In the genomic region with DNA sequence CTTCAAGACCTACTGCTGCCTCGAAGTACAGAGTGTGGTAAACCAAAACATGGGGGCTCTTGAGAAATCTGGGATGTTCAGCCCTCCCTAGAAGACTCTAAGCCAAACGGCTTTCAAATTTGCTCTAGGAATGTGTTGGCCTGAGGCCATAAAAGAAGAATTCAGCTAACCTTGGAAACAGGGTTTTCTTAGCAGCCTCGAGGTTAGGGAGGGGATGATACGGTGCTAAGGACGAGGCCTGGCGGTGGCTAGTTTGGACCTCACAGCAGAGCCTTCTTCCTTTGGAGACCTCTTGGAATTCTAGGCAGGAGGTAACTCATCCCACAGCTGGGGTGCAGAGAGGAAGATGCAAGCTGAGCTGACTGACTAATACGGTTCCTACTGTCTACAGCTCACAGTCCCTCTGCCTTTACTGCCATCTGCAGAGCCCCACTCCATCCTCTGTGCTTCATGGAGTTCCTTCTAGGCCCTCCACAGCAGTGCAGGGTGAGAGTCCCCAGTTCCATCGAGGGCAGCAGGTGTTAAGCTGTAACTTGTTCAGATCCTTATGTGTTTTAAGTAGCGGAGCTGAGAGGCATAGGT, we compare ENCODE assay signal across 15 mouse cellular contexts. TPM values are rescaled to one million over a fixed set of nuclear protein-coding genes. Genes with fewer than 3 reads are reported as not detected.
DNase-seq lines count a peak whose midpoint lies in the region; ATAC-seq and TF ChIP-seq lines count a peak whose summit lies in the region.
"Had no signal": no experiment of that assay in that cellular context is flagged by ENCODE, and none has a peak within 500 bp of the region (broad histone marks: within the 10 kb centered on the region; RNA-seq: fewer than 3 reads in every experiment).

No protein-coding gene starts in this region.

- no peak overlapping the region for H3K9ac ChIP-seq in embryonic facial prominence, embryonic 13.5 days
- no peak overlapping the region for H3K9ac ChIP-seq in kidney, postnatal 0 days (ENCODE audit: low read depth, low read length)
- H3K9ac ChIP-seq in limb, embryonic 14.5 days (ENCODE audit: low read depth, low read length, severe bottlenecking) = peak overlapping the region; percentile 18; the same call in 1 of the 2 replicates
- H3K9ac ChIP-seq: heart, embryonic 15.5 days; hindbrain, embryonic 14.5 days; liver, embryonic 13.5 days; midbrain, embryonic 13.5 days had no signal

- H3K9me3 ChIP-seq in embryonic facial prominence, embryonic 13.5 days = no peaks in the 10 kb centered on the region
- no peaks in the 10 kb centered on the region for H3K9me3 ChIP-seq in embryonic facial prominence, embryonic 10.5 days
- no peaks in the 10 kb centered on the region for H3K9me3 ChIP-seq in kidney, postnatal 0 days (replicated peaks; ENCODE audit: low read length)
- no peaks in the 10 kb centered on the region for H3K9me3 ChIP-seq in limb, embryonic 14.5 days (ENCODE audit: control insufficient read depth, low read length)
- H3K9me3 ChIP-seq: heart, embryonic 15.5 days; liver, embryonic 13.5 days; midbrain, embryonic 13.5 days had no signal

- no peak overlapping the region for H3K4me2 ChIP-seq in embryonic facial prominence, embryonic 13.5 days
- no peak overlapping the region for H3K4me2 ChIP-seq in kidney, postnatal 0 days (ENCODE audit: low read length)
- no peak overlapping the region for H3K4me2 ChIP-seq in limb, embryonic 14.5 days (replicated peaks; ENCODE audit: low read depth, low read length, severe bottlenecking)
- H3K4me2 ChIP-seq: heart, embryonic 15.5 days; hindbrain, embryonic 14.5 days; liver, embryonic 13.5 days; midbrain, embryonic 13.5 days had no signal

- H3K4me1 ChIP-seq in embryonic facial prominence, embryonic 13.5 days = peaks cover 38% of the 10 kb centered on the region
- H3K4me1 ChIP-seq in embryonic facial prominence, embryonic 10.5 days = peaks cover 34% of the 10 kb centered on the region
- H3K4me1 ChIP-seq in kidney, postnatal 0 days (replicated peaks; ENCODE audit: insufficient read depth, low read length) = peaks cover 24% of the 10 kb centered on the region
- H3K4me1 ChIP-seq in limb, embryonic 14.5 days (ENCODE audit: control insufficient read depth, insufficient read depth, low read length) = peaks cover 35% of the 10 kb centered on the region

- peaks cover 8% of the 10 kb centered on the region for H3K36me3 ChIP-seq in embryonic facial prominence, embryonic 13.5 days
- H3K36me3 ChIP-seq in embryonic facial prominence, embryonic 10.5 days (replicated peaks) = peaks cover 12% of the 10 kb centered on the region
- no peaks in the 10 kb centered on the region for H3K36me3 ChIP-seq in kidney, postnatal 0 days (ENCODE audit: insufficient read depth, low read length)
- H3K36me3 ChIP-seq in limb, embryonic 14.5 days (ENCODE audit: control insufficient read depth, insufficient read depth, low read length) = no peaks in the 10 kb centered on the region; the same call in 1 of the 2 replicates
- H3K36me3 ChIP-seq: heart, embryonic 15.5 days; liver, embryonic 13.5 days had no signal

- DNase-seq in embryonic facial prominence, embryonic 10.5 days (ENCODE audit: low spot score) = no peak
- peak; percentile 42 for DNase-seq in kidney, postnatal 0 days (ENCODE audit: low spot score)
- DNase-seq in kidney, adult 11 months = no peak
- peak; percentile 35 for DNase-seq in ovary, adult 18-20 months (ENCODE audit: low spot score)
- no peak for DNase-seq in ovary, postnatal 10 days (ENCODE audit: low spot score)
- peak; percentile 48 for DNase-seq in limb, embryonic 14.5 days (ENCODE audit: low spot score)
- no peak for DNase-seq in right cerebral cortex, postnatal 10 days (ENCODE audit: low spot score in 2 of 2)
- DNase-seq: cerebellum, postnatal 25 days; kidney, adult 18-20 months; liver, embryonic 13.5 days had no signal

- WGBS in embryonic facial prominence, embryonic 13.5 days = 41% methylated on average over 9 of the region's 9 CpGs
- WGBS in embryonic facial prominence, embryonic 10.5 days = 73% methylated on average over 9 of the region's 9 CpGs
- WGBS in kidney, postnatal 0 days = 40% methylated on average over 9 of the region's 9 CpGs
- WGBS in limb, embryonic 14.5 days = 44% methylated on average over 9 of the region's 9 CpGs

- TF ChIP-seq CTCF in kidney, postnatal 0 days (IDR thresholded peaks at IDR 0.05; ENCODE audit: low read depth) = no peak

- TF ChIP-seq POLR2A in limb, embryonic 14.5 days (IDR thresholded peaks at IDR 0.05; ENCODE audit: borderline replicate concordance, extremely low read depth, insufficient read depth, insufficient read length) = no peak

- peak overlapping the region; percentile 34 for H3K27ac ChIP-seq in embryonic facial prominence, embryonic 13.5 days
- no peak overlapping the region for H3K27ac ChIP-seq in embryonic facial prominence, embryonic 10.5 days (replicated peaks)
- no peak overlapping the region for H3K27ac ChIP-seq in kidney, postnatal 0 days
- H3K27ac ChIP-seq in limb, embryonic 14.5 days (replicated peaks; ENCODE audit: low read depth, low read length) = no peak overlapping the region
- H3K27ac ChIP-seq: heart, embryonic 15.5 days; hindbrain, embryonic 14.5 days; liver, embryonic 13.5 days; macrophage; midbrain, embryonic 13.5 days had no signal

- no peaks in the 10 kb centered on the region for H3K27me3 ChIP-seq in embryonic facial prominence, embryonic 13.5 days
- no peaks in the 10 kb centered on the region for H3K27me3 ChIP-seq in embryonic facial prominence, embryonic 10.5 days (replicated peaks; ENCODE audit: low read depth, poor library complexity, severe bottlenecking)
- no peaks in the 10 kb centered on the region for H3K27me3 ChIP-seq in kidney, postnatal 0 days (ENCODE audit: insufficient read depth, low read length)
- H3K27me3 ChIP-seq in limb, embryonic 14.5 days (ENCODE audit: control insufficient read depth, insufficient read depth, low read length) = no peaks in the 10 kb centered on the region
- H3K27me3 ChIP-seq: heart, embryonic 15.5 days; liver, embryonic 13.5 days; midbrain, embryonic 13.5 days had no signal

- no peak overlapping the region for H3K4me3 ChIP-seq in embryonic facial prominence, embryonic 13.5 days
- H3K4me3 ChIP-seq in embryonic facial prominence, embryonic 10.5 days = no peak overlapping the region
- H3K4me3 ChIP-seq in kidney, postnatal 0 days (replicated peaks; ENCODE audit: low read depth, low read length) = no peak overlapping the region
- H3K4me3 ChIP-seq in limb, embryonic 14.5 days (replicated peaks; ENCODE audit: low read length) = no peak overlapping the region
- H3K4me3 ChIP-seq: heart, embryonic 15.5 days; liver, embryonic 13.5 days; midbrain, embryonic 13.5 days had no signal

- ATAC-seq in embryonic facial prominence, embryonic 13.5 days (ENCODE audit: insufficient number of reproducible peaks, insufficient read depth, low FRiP score, low TSS enrichment, low read depth) = no peak
- no peak for ATAC-seq in kidney, postnatal 0 days (replicated peaks; ENCODE audit: low FRiP score, low read depth)
- no peak for ATAC-seq in limb, embryonic 14.5 days (ENCODE audit: low FRiP score, low read depth)
- ATAC-seq: midbrain, embryonic 13.5 days had no signal

RNA-seq across cellular contexts. Expression of a gene that starts 22.8 kb away (rescaled TPM):
- polyA plus RNA-seq in embryonic facial prominence, embryonic 13.5 days (2015; fragmentation: Nextera tagmentation; extraction: Ambion mirVana) = 7.4 and 9.3 TPM in 2 replicates
- 8.4 and 9.9 TPM in 2 replicates for polyA plus RNA-seq in embryonic facial prominence, embryonic 10.5 days (2016; fragmentation: Nextera tagmentation; extraction: Ambion mirVana)
- 12.5 and 12.7 TPM in 2 replicates for polyA plus RNA-seq in kidney, postnatal 0 days (2015; fragmentation: Nextera tagmentation; extraction: Ambion mirVana)
- polyA plus RNA-seq in limb, embryonic 14.5 days (2012; rRNA removed) = 23.9 and 26.7 TPM in 2 replicates
- polyA plus RNA-seq in limb, embryonic 14.5 days (2014; fragmentation: Nextera tagmentation; extraction: Ambion mirVana) = 13.7 and 15.1 TPM in 2 replicates

RNA-seq across cellular contexts. Expression of a gene that starts 22.9 kb away (rescaled TPM):
- 180 and 206 TPM in 2 replicates for polyA plus RNA-seq in embryonic facial prominence, embryonic 13.5 days (2015; fragmentation: Nextera tagmentation; extraction: Ambion mirVana)
- polyA plus RNA-seq in embryonic facial prominence, embryonic 10.5 days (2016; fragmentation: Nextera tagmentation; extraction: Ambion mirVana) = 261 and 262 TPM in 2 replicates
- 113 and 127 TPM in 2 replicates for polyA plus RNA-seq in kidney, postnatal 0 days (2015; fragmentation: Nextera tagmentation; extraction: Ambion mirVana)
- polyA plus RNA-seq in limb, embryonic 14.5 days (2012; rRNA removed) = 70.1 and 87.2 TPM in 2 replicates
- polyA plus RNA-seq in limb, embryonic 14.5 days (2014; fragmentation: Nextera tagmentation; extraction: Ambion mirVana) = 174 and 175 TPM in 2 replicates

Comparison
In these comparisons a context has a peak if more than half of its experiments do, and no peak if none do; other contexts are left out.
1. DNase-seq: peak in kidney, postnatal 0 days (single experiment), ovary, adult 18-20 months (single experiment) and limb, embryonic 14.5 days (single experiment); none in embryonic facial prominence, embryonic 10.5 days (single experiment), kidney, adult 11 months (single experiment), ovary, postnatal 10 days (single experiment) and right cerebral cortex, postnatal 10 days (0 of 2).